Mouse (Mus musculus) c-Kit-positive CD71-positive TER-119-positive erythroid progenitor cells, embryonic 14.5 days (primary cell): ENCODE results near the gene Mgarp.
A peak's percentile ranks its signal among the peaks of the same experiment; 100 is the strongest.
"Not testable (repeated sequence)": the region's sequence is repeated elsewhere in the genome, so short reads cannot be mapped to it uniquely, and the experiment has no call there.

Experiments
- DNase-seq: peaks from one replicate; pipeline ENCODE4 v3.0.0-alpha.2; 2013; ENCODE audit warnings: low spot score

Mgarp gene

DNA sequence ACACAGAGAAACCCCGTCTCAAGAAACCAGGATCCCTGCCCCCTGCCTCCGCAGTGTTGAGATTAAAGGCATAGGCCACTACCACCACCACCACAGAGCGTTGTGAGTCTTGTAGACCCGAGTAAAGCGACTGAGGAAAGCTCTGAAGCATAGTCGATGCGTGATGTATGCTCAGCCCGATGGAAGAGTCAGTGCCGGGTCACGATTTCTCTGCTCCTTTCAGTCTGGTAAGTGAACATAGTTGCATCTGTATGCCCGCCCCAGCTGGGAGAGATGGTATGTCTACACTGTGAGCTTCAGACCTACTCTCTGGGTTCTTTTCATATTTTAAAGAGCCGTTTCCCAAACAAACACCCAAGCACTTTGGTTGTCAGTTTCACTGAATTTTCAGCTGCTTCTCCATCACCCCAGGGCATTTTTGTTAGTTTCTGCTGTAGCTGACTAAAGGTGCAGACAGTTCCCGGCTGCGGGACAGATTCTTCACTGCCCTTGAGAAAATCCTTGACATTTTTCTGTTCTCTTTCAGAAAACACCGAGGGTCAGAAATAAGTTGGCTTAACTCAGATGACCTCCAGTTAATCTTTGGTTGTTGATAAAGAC lies 1.3 kb upstream of the Mgarp start:
- DNase-seq = no peak

DNA sequence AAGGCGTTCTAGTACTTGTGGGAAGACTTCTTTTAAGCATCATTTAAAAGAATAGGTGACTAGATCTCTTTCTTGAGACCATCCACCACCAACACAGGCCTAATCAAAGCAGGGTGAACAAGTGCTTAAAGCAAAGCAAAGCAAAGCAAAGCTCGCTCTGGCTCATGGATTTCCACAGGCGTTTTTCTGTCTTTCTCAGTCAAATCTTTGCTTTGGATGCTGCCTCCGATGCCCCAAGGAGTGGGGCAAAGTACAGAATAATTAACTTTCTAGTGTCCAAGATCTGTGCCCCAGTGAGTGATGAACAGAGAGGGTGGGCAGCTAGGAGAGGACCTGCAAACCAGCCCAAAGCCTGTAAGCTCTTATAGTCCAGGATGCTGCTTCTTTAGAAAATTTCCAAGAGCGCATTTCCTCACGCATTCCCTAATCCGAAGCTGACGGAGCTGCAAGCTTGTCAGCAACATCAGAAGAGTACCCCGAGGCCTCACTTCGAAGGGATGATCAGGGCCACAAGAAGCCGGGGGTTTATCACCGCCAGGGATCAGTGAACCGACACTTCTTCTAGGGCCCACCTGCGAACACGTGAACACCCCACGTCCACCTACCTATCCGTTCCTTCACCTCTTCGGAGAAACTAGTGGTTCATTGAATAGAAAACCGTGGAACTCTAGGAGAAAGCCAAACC lies 935 bp downstream of the Mgarp start:
- DNase-seq = no peak

GRCm38 (mm10) chr3:51394881-51395280 lies 1.7 kb downstream of the Mgarp start:
- no peak for DNase-seq

GRCm38 (mm10) chr3:51393651-51394050 lies 2.9 kb downstream of the Mgarp start:
- DNase-seq = no peak

GRCm38 (mm10) chr3:51393018-51393417 lies 3.5 kb downstream of the Mgarp start:
- not testable (repeated sequence) for DNase-seq

DNA sequence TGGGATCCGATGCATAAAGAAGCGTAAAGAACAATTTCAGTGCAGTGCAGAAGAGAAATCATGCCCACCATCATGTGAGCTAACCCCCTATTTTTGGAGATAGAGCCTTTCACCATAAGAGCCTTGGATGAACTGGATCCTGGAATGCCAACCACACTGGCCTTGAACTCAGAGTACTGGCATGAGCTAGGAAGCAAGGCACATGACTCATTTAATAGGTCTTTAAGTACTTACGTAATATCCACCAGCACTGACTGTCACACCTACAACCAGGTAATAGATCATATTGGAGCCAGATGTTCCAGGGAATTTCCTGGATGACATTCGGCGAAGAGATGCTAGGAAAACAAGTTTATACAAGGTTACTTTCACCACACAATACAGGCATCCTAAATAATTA lies 4.9 kb downstream of the Mgarp start:
- no peak for DNase-seq

GRCm38 (mm10) chr3:51391095-51391494 lies 5.4 kb downstream of the Mgarp start:
- DNase-seq = no peak

GRCm38 (mm10) chr3:51388904-51389303 lies 7.6 kb downstream of the Mgarp start:
- peak; percentile 73 for DNase-seq

DNA sequence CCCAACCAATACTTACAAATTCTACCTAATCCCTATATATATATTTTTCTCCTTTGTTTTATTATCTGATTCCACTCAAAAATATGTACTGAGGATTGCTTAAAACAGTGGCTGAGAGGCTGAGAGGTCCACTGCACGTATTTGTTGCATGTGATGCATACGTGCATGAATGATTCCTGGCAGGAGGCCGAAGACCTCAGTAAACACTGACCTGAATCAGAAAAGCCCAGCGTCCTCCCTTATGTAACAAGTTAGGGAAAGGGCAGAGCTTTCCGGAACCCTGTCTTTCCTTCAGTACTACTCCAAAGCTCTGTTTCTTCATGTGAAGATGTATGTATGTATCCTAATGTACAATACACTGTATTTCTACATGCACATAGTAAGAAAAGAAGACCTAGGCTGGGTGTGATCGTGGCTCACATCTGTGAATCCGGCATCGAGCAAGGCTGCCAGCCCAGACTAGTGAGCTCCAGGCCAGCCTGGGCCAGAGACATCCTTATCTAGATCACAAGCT lies 8.6 kb downstream of the Mgarp start:
- no peak for DNase-seq

- DNase-seq = no peak
Observed at GRCm38 (mm10) chr3:51387134-51387451, 9.4 kb downstream of the Mgarp start.

GRCm38 (mm10) chr3:51386441-51387133 lies 10.0 kb downstream of the Mgarp start:
- no peak for DNase-seq

DNA sequence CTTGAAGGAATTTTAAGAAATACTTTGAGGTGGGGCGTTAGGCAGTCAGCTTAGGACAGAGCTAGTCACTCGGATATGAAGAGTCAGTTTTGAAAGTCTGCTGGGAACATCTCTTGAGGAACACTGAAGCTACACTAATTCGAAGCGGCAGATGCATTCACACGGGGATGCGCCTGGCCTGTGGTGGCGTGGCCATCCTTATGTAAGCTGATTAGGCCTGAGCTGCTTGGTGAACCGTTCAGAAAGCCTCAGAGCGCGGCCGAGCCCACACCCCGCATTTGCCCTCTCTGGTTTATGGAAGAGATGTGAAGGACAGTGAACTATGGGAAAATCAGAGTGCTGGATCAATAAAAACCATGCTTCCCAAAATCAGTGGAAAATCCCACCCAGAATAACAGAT lies 13.1 kb downstream of the Mgarp start:
- no peak for DNase-seq

DNA sequence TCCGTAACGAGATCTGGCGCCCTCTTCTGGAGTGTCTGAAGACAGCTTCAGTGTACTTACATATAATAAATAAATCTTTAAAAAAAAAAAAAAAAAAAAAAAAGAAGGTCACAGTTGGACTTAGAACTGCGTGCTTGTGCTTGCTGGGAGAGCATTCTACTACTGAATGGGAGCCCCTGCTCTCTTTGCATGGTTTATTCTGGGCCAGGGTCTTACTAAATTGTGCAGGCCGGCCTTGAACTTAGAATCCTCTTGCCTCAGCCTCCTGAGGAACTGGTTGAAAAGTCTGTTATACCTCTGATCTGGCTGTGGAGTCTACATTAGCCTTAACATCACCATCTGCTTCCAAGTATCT lies 15.9 kb downstream of the Mgarp start:
- no peak for DNase-seq

- DNase-seq = no peak
Observed at GRCm38 (mm10) chr3:51379786-51380659, 16.5 kb downstream of the Mgarp start.

DNA sequence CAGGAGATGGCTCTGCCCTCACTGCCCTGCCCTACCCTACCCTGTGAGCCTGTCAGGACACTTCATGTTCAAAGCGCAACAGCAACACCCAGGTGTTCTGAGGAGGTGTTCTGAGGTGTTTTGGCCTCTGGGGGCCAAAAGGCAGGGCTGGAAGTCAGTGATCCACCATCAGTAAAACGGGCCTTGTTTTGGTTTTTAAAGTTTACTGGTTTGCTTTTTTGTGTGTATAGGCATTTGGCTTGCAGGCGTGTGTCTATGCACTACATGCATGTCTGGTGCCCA lies 17.9 kb downstream of the Mgarp start:
- DNase-seq = no peak

DNA sequence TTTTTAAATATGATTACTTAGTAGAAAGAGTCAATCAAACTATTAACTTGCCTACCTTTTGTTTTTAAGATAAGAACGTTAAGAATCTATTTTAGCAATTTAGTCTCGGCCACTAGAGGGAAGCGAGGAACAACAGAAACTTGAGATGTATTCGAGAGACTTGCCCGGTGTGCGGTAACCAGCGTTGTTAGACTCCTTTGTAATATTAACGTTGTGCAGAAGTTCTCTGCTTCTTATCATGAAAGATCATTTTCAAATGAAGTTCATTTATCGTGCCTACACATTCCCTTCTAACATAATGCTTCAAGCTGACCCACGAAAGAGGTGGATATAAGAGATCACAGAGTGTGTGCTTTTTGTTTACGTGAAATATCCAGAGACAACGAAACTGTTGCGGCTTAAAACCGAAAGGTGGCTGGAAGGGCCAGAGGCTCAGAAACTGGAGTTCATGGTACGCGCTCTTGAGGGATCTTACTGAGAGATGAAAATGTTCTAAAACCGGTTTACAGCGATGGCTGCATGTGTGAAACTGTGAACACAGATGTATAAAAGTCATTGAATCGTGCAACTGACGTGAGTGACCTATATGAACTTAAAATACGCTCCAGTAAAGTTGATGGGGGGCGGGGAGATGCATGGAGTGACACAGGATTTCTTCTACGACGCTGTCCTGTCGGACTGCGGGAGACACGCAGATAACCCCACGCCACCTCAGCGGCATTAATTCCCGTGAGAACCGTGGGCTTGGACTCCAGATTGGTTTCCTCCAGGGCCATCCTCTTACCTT lies 18.5 kb downstream of the Mgarp start:
- DNase-seq = peak; percentile 63

- DNase-seq = peak; percentile 73
Observed at GRCm38 (mm10) chr3:51375307-51376265, 21.0 kb downstream of the Mgarp start.

GRCm38 (mm10) chr3:51373544-51373943 lies 23.0 kb downstream of the Mgarp start:
- DNase-seq = no peak

DNA sequence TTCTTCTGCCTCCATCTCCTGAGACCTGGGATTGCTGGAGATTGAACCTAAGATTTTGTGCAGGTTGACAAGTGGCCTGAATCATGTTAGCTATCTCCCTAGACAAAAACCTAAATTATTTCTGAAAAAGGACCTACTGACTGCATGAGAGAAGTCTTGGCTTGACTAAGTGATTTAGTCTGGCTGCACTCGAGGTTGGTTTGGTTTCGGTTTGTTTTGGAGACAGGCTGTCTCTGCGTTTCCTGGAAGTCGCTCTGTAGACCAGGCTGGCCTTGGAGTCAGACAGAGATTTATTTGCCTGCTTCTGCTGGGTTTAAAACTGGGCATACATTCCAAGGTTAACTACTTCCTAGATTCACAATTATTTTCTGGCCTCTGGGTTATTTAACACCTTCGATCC lies 23.7 kb downstream of the Mgarp start:
- no peak for DNase-seq

- no peak for DNase-seq
Observed at GRCm38 (mm10) chr3:51371826-51372225, 24.7 kb downstream of the Mgarp start.

GRCm38 (mm10) chr3:51368011-51368410 lies 28.5 kb downstream of the Mgarp start:
- DNase-seq = no peak
